Mouse (Mus musculus): ENCODE measurements at regions not wholly inside any gene's neighbourhood (a gene's known extent, or its start where the extent isn't known, plus 50 kb on each side); places are given as distances from the start of the nearest gene placed in this dataset.
A peak's percentile ranks its signal among the peaks of the same experiment; 100 is the strongest.

DNA sequence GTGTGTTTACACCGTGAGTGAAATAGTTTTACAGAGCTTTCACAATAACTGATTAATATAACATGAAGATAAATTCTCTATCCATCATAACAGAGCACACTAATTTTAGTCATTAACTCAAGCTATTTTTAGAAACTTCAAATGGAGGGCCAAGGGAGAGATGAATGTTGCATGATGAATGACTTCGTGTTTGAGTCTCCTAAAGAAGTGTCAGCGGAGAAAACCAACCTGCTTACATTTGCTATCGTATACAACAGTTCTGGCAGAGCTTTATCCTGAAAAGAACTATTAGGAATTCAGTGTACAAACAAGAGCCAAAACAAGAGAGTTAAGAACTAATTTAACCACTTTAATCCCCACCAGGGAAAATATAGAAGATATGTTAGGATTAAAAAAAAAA lies 526.9 kb downstream of the Zpld1 start:
- ATAC-seq (ENCODE audit: low read depth) (no peak), DNase-seq (ENCODE audit: low spot score) (no peak)
- Histone ChIP-seq H3K27me3 (replicated peaks; ENCODE audit: control insufficient read depth, insufficient read depth, low read length) (no peaks in the 10 kb centered on the region), H3K9me3 (ENCODE audit: control insufficient read depth, low read length) (no peaks in the 10 kb centered on the region), H3K4me3 (ENCODE audit: low read depth, low read length) (no peak overlapping the region), H3K36me3 (ENCODE audit: control insufficient read depth, insufficient read depth, low read length) (no peaks in the 10 kb centered on the region), H3K4me2 (ENCODE audit: low read depth, low read length) (no peak overlapping the region), H3K4me1 (ENCODE audit: control insufficient read depth, insufficient read depth, low read length) (no peaks in the 10 kb centered on the region), H3K27ac (replicated peaks; ENCODE audit: low read depth, low read length) (no peak overlapping the region), H3K9ac (ENCODE audit: low read depth, low read length) (no peak overlapping the region)
- 86% methylated on average over 4 of the region's 4 CpGs for WGBS

DNA sequence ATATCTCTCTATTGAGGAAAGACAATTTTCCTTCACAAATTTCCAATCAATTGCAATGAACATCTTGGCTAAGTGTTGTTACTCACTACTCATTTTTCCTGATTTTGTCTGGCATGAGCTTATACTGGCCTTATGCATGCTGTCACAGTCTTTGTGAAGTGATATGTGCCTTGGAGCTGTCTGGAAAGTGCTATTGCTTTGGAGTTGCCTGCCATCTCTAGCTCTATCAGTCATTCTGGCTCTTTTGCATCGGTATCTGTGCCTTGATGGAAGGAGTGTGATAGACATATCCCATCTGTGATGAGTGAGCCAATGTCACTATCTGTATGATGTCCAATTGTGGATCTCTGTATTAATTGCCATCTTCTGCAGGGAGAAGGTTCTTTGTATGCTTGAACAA lies 553.6 kb downstream of the Zpld1 start:
- no peak for ATAC-seq (ENCODE audit: low read depth)
- H3K27me3 ChIP-seq (replicated peaks; ENCODE audit: control insufficient read depth, insufficient read depth, low read length): no peaks in the 10 kb centered on the region
- H3K27ac ChIP-seq (replicated peaks; ENCODE audit: low read depth, low read length): no peak overlapping the region
- no peak overlapping the region for H3K4me3 ChIP-seq (ENCODE audit: low read depth, low read length)
- no peak for DNase-seq (ENCODE audit: low spot score)
- H3K4me1 ChIP-seq (ENCODE audit: control insufficient read depth, insufficient read depth, low read length): no peaks in the 10 kb centered on the region
- no peak overlapping the region for H3K4me2 ChIP-seq (ENCODE audit: low read depth, low read length)
- no peaks in the 10 kb centered on the region for H3K9me3 ChIP-seq (ENCODE audit: control insufficient read depth, low read length)
- 83% methylated on average over 1 of the region's 1 CpGs for WGBS
- H3K36me3 ChIP-seq (ENCODE audit: control insufficient read depth, insufficient read depth, low read length): no peaks in the 10 kb centered on the region
- no peak overlapping the region for H3K9ac ChIP-seq (ENCODE audit: low read depth, low read length)

DNA sequence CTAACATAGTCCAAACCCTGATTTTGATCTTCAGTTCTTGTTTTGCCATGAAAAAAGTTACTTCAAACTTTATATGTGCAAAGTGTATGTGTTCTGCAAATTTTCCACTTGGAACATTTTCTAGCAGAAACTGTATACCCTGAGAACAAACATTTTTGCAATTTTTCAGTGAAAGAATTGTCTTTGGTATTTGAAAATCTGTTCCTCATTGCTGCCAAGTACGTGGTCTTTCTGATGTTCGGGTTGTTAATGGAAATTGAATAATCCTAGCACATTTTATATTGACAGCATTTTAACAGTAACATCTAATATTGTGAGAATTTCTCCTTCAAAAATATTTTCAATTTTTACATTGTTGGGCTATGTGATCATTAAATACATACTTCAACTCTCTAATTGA lies 564.3 kb downstream of the Zpld1 start:
- Histone ChIP-seq H3K27ac (replicated peaks; ENCODE audit: low read depth, low read length) (no peak overlapping the region), H3K9ac (ENCODE audit: low read depth, low read length) (no peak overlapping the region), H3K27me3 (replicated peaks; ENCODE audit: control insufficient read depth, insufficient read depth, low read length) (no peaks in the 10 kb centered on the region), H3K36me3 (ENCODE audit: control insufficient read depth, insufficient read depth, low read length) (no peaks in the 10 kb centered on the region), H3K4me2 (ENCODE audit: low read depth, low read length) (no peak overlapping the region), H3K4me3 (ENCODE audit: low read depth, low read length) (no peak overlapping the region), H3K9me3 (ENCODE audit: control insufficient read depth, low read length) (no peaks in the 10 kb centered on the region), H3K4me1 (ENCODE audit: control insufficient read depth, insufficient read depth, low read length) (no peaks in the 10 kb centered on the region)
- DNase-seq (ENCODE audit: low spot score) (peak; percentile 4), ATAC-seq (ENCODE audit: low read depth) (no peak)
- 45% methylated on average over 2 of the region's 2 CpGs for WGBS

DNA sequence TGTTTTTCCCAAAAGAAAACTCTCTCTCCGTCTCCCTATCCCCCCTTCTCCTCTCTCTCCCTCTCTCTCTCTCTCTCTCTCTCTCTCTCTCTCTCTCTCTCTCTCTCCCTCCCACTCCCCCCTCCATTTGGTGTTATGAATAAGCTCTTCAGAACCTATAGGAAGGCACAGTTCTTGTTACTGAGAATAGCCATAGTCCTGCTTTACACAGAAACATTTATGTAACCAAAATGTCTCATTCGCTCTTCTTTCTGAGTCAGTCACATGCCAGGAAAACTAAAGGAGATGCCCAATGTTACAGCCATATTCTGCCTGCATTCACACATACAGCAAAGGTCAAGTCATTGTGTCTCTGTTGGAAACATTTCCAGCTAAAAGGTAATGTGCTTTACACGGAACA lies 589.9 kb downstream of the Zpld1 start:
- 86% methylated on average over 3 of the region's 3 CpGs for WGBS
- Histone ChIP-seq H3K4me1 (ENCODE audit: control insufficient read depth, insufficient read depth, low read length) (no peaks in the 10 kb centered on the region), H3K9me3 (ENCODE audit: control insufficient read depth, low read length) (no peaks in the 10 kb centered on the region), H3K36me3 (ENCODE audit: control insufficient read depth, insufficient read depth, low read length) (no peaks in the 10 kb centered on the region), H3K9ac (ENCODE audit: low read depth, low read length) (no peak overlapping the region), H3K27me3 (replicated peaks; ENCODE audit: control insufficient read depth, insufficient read depth, low read length) (no peaks in the 10 kb centered on the region), H3K4me3 (ENCODE audit: low read depth, low read length) (no peak overlapping the region), H3K4me2 (ENCODE audit: low read depth, low read length) (no peak overlapping the region), H3K27ac (replicated peaks; ENCODE audit: low read depth, low read length) (no peak overlapping the region)
- no peak for DNase-seq (ENCODE audit: low spot score)
- ATAC-seq (ENCODE audit: low read depth): no peak

DNA sequence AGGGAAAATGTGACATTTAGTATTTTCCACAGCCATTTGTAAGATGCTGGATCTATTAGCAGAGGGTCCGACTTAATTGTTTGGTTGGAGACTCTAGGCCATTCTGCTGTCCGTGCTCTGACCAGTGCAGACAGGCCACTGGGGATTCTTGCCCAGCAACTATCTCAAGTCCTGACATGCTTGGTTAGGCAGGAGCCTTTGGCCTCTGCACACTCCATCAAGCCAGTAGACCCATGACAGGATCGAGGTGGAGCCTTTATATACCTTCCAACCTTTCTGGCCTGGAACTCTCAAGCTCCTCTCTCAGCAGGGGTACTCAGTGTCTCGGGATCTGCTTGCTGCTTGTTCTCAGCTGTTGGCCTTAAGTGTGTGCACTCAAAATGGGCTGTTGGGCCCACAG lies 615.0 kb downstream of the Zpld1 start:
- Histone ChIP-seq H3K9me3 (ENCODE audit: control insufficient read depth, low read length) (no peaks in the 10 kb centered on the region), H3K4me3 (ENCODE audit: low read depth, low read length) (no peak overlapping the region), H3K27me3 (replicated peaks; ENCODE audit: control insufficient read depth, insufficient read depth, low read length) (no peaks in the 10 kb centered on the region), H3K4me1 (ENCODE audit: control insufficient read depth, insufficient read depth, low read length) (no peaks in the 10 kb centered on the region), H3K27ac (replicated peaks; ENCODE audit: low read depth, low read length) (no peak overlapping the region), H3K9ac (ENCODE audit: low read depth, low read length) (no peak overlapping the region), H3K4me2 (ENCODE audit: low read depth, low read length) (no peak overlapping the region), H3K36me3 (ENCODE audit: control insufficient read depth, insufficient read depth, low read length) (no peaks in the 10 kb centered on the region)
- DNase-seq (ENCODE audit: low spot score): no peak
- 30% methylated on average over 4 of the region's 4 CpGs for WGBS
- no peak for ATAC-seq (ENCODE audit: low read depth)

DNA sequence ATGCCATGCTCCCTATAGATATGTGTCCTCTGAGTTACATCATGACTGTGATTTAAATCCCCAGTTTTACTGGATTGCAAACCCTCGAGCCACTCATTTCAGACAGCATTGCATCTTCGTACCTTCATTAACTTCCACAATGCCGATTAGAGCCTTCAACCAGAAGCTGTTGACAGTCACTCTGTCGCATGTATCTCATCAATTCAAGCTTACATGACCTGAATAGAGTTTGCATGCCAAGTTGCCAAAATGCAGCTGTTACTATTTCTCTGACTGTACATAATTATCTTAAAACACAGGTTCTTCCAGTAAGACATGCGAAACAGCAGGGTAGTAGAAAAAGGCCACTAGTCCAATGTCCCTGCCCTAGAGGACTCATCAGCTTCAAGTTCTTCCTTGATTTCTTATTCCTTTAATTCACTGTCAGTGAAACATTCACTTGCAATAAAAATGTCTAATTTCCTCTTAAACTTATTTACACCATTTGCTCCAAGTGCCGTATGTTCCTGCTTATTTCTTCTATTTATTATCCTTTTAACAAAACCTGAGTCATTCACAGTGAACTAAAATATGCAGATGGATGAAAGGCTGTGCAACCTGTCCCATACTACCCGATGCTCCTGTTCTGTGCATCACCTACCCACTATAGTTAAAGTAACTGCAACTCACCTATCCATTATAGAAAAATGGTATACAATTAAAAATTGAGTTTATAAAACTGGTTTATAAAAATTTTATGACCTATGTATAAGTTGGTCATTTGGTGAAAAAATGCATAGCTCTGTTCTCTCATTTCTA lies 648.9 kb downstream of the Zpld1 start:
- Histone ChIP-seq H3K27me3 (replicated peaks; ENCODE audit: control insufficient read depth, insufficient read depth, low read length) (no peaks in the 10 kb centered on the region), H3K4me2 (ENCODE audit: low read depth, low read length) (no peak overlapping the region), H3K27ac (replicated peaks; ENCODE audit: low read depth, low read length) (no peak overlapping the region), H3K4me3 (ENCODE audit: low read depth, low read length) (no peak overlapping the region), H3K36me3 (ENCODE audit: control insufficient read depth, insufficient read depth, low read length) (no peaks in the 10 kb centered on the region), H3K9me3 (ENCODE audit: control insufficient read depth, low read length) (no peaks in the 10 kb centered on the region), H3K9ac (ENCODE audit: low read depth, low read length) (no peak overlapping the region), H3K4me1 (ENCODE audit: control insufficient read depth, insufficient read depth, low read length) (no peaks in the 10 kb centered on the region)
- no peak for ATAC-seq (ENCODE audit: low read depth)
- DNase-seq (ENCODE audit: low spot score): no peak
- 75% methylated on average over 7 of the region's 7 CpGs for WGBS

DNA sequence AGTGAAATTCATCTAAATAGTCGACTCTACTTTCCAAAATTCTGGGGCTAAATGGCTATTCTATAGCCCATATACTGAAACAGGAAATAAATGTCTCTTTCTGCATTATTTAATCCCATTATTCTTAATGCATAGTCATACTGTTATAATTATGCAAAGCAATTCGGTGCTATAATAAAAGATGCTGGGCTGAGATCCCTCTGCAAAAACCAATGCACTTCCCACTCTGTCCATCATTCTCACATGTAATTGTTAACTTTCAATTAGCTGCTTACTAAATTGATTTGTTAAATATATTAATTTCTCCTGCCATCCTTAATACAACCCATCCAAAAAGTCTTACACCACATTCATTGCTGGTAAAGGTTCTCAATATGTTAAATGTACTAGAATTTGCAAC lies 650.0 kb downstream of the Zpld1 start:
- Histone ChIP-seq H3K27me3 (replicated peaks; ENCODE audit: control insufficient read depth, insufficient read depth, low read length) (no peaks in the 10 kb centered on the region), H3K4me2 (ENCODE audit: low read depth, low read length) (no peak overlapping the region), H3K36me3 (ENCODE audit: control insufficient read depth, insufficient read depth, low read length) (no peaks in the 10 kb centered on the region), H3K9ac (ENCODE audit: low read depth, low read length) (no peak overlapping the region), H3K27ac (replicated peaks; ENCODE audit: low read depth, low read length) (no peak overlapping the region), H3K4me3 (ENCODE audit: low read depth, low read length) (no peak overlapping the region), H3K4me1 (ENCODE audit: control insufficient read depth, insufficient read depth, low read length) (no peaks in the 10 kb centered on the region), H3K9me3 (ENCODE audit: control insufficient read depth, low read length) (no peaks in the 10 kb centered on the region)
- WGBS: 77% methylated on average over 2 of the region's 2 CpGs
- ATAC-seq (ENCODE audit: low read depth): no peak
- no peak for DNase-seq (ENCODE audit: low spot score)

DNA sequence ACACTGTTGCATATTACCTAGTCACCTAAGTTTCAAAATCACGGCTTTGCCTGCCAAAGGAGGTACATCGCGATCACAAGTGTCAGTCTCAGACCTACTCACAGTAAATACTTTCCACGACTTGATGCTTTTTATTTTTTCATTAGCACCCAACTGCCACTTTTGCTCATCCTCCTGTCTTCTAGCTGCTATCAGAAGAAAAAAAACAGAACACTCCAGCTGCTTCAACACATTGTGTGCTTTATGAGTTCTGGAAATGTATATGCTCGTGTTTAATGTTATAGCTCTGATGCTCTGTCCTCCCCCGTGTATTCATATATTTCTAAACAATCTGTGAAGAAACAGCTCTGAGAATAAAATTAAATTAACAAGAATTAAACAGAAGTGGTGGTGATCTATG lies 651.5 kb downstream of the Zpld1 start:
- ATAC-seq (ENCODE audit: low read depth) (no peak), DNase-seq (ENCODE audit: low spot score) (no peak)

DNA sequence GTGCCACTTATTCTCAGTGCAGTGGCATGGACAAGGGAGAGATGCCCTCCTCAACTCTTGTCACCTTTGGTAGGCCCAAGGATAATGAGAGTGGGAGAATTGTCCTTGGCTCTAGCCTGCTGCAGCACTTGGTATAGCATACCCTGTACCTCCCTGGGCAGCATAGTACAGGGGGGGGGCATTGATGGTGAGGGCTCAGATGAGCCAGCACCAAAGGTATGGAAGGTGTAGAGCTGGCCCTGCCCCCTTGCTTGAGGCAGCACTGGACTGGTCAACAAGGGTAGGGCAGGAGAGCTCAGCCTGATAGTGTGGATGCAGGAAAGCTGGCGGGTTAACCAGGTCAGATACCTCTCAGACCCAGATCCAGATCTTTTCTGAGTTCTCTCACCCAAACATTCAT lies 668.6 kb downstream of the Zpld1 start:
- Histone ChIP-seq H3K27me3 (replicated peaks; ENCODE audit: control insufficient read depth, insufficient read depth, low read length) (no peaks in the 10 kb centered on the region), H3K4me3 (ENCODE audit: low read depth, low read length) (no peak overlapping the region), H3K36me3 (ENCODE audit: control insufficient read depth, insufficient read depth, low read length) (no peaks in the 10 kb centered on the region), H3K9ac (ENCODE audit: low read depth, low read length) (no peak overlapping the region), H3K9me3 (ENCODE audit: control insufficient read depth, low read length) (no peaks in the 10 kb centered on the region), H3K4me2 (ENCODE audit: low read depth, low read length) (no peak overlapping the region), H3K27ac (replicated peaks; ENCODE audit: low read depth, low read length) (no peak overlapping the region), H3K4me1 (ENCODE audit: control insufficient read depth, insufficient read depth, low read length) (no peaks in the 10 kb centered on the region)
- WGBS: 100% methylated on average over 1 of the region's 1 CpGs
- DNase-seq (ENCODE audit: low spot score) (no peak), ATAC-seq (ENCODE audit: low read depth) (no peak)

More for the DNA sequence above, 651.5 kb downstream of the Zpld1 start:
- Histone ChIP-seq H3K27ac (replicated peaks; ENCODE audit: low read depth, low read length) (no peak overlapping the region), H3K36me3 (ENCODE audit: control insufficient read depth, insufficient read depth, low read length) (no peaks in the 10 kb centered on the region), H3K27me3 (replicated peaks; ENCODE audit: control insufficient read depth, insufficient read depth, low read length) (no peaks in the 10 kb centered on the region), H3K4me1 (ENCODE audit: control insufficient read depth, insufficient read depth, low read length) (no peaks in the 10 kb centered on the region), H3K4me3 (ENCODE audit: low read depth, low read length) (no peak overlapping the region), H3K9ac (ENCODE audit: low read depth, low read length) (no peak overlapping the region), H3K9me3 (ENCODE audit: control insufficient read depth, low read length) (no peaks in the 10 kb centered on the region), H3K4me2 (ENCODE audit: low read depth, low read length) (no peak overlapping the region)
- WGBS: 87% methylated on average over 6 of the region's 6 CpGs

All from embryonic facial prominence, embryonic 14.5 days (tissue).